Mouse (Mus musculus) heart, adult 2 months (tissue): Measurements from ENCODE around the gene Cpne5. TPM values are rescaled to one million over a fixed set of nuclear protein-coding genes. Genes with fewer than 3 reads are reported as not detected.
A peak's percentile ranks its signal among the peaks of the same experiment; 100 is the strongest.

ENCODE experiments used
- DNase-seq, 2 experiments: peaks; one replicate each; pipeline ENCODE4 v3.0.0; 2021
- H3K27ac ChIP-seq: fragments of 200-600 bp; 2 replicates; pipeline ENCODE4 v1.8.1; 2022
- H3K27me3 ChIP-seq: fragments of 200-500 bp; 2 replicates; pipeline ENCODE4 v1.6.1; 2012; ENCODE audit warnings: mild to moderate bottlenecking, low read length, inconsistent platforms, mixed read lengths; ENCODE audit not compliant: control insufficient read depth, insufficient read depth
- H3K36me3 ChIP-seq: fragments of 200-500 bp; 2 replicates; pipeline ENCODE4 v1.6.1; 2012; ENCODE audit warnings: low read length, inconsistent platforms; ENCODE audit not compliant: control insufficient read depth, insufficient read depth
- H3K4me1 ChIP-seq: fragments of 200-500 bp; 2 replicates; pipeline ENCODE4 v1.6.1; 2011; ENCODE audit warnings: low read length; ENCODE audit not compliant: control insufficient read depth, insufficient read depth
- H3K4me3 ChIP-seq: fragments of 200-600 bp; 2 replicates; pipeline ENCODE4 v1.8.1; 2022
- H3K79me2 ChIP-seq: fragments of 200-500 bp; replicated peaks from 2 replicates; pipeline ENCODE4 v1.6.1; 2012; ENCODE audit warnings: mild to moderate bottlenecking, inconsistent platforms, low read length, moderate library complexity, mixed read lengths; ENCODE audit not compliant: control insufficient read depth, insufficient read depth
- H3K9ac ChIP-seq: fragments of 200-500 bp; 2 replicates; pipeline ENCODE4 v1.6.1; 2012; ENCODE audit warnings: low read depth, mild to moderate bottlenecking, control low read depth, inconsistent platforms, low read length, mixed read lengths
- CTCF ChIP-seq: fragments of 200-600 bp; IDR thresholded peaks from 2 replicates; pipeline ENCODE4 v1.8.1; 2022; ENCODE audit warnings: antibody characterized with exemption, mild to moderate bottlenecking, moderate library complexity
- EP300 ChIP-seq: fragments of 200-500 bp; IDR thresholded peaks from 2 replicates; pipeline ENCODE4 v1.6.1; 2011; ENCODE audit warnings: low read depth, low read length, control low read depth; ENCODE audit not compliant: insufficient read depth
- POLR2A ChIP-seq: fragments of 200-500 bp; IDR thresholded peaks from 2 replicates; pipeline ENCODE4 v1.6.1; 2011; ENCODE audit warnings: mild to moderate bottlenecking, low read depth, low read length, control low read depth; ENCODE audit not compliant: insufficient read depth
- WGBS: fragments of 180-500 bp; shearing (Covaris S2); methylation state at CpG from one replicate; pipeline ENCODE4 v1.1.7; 2018; 5-methylcytosine and 5-hydroxymethylcytosine counted together
- intact Hi-C: fragments of 180-260 bp; cut with DNase I; formaldehyde crosslinking; loops from one replicate; pipeline ENCODE4 v1.15.1; 2025
- polyA plus RNA-seq: library from polyadenylated mRNA; depleted of rRNA; stranded (reverse); fragments of >200 nt; gene quantifications from 2 replicates; pipeline ENCODE4 v1.2.3, GENCODE M21; 2012
- total RNA-seq, 2 experiments: library from RNA; stranded (reverse); gene quantifications; 2 replicates each; pipeline ENCODE4 v1.2.3; 2021

Gene Cpne5
- total and polyA plus RNA-seq, 3 experiments, result 4.4 to 11.2 (median 5.2) TPM

GRCm38 (mm10) chr17:29147273-29147672, 90.7 kb downstream of the Cpne5 start:
- H3K36me3 ChIP-seq, result no peaks in the 10 kb centered on the region
- no peaks in the 10 kb centered on the region for H3K27me3 ChIP-seq
- H3K4me1 ChIP-seq, result no peaks in the 10 kb centered on the region
- H3K27ac ChIP-seq, result no peak overlapping the region
- no peak overlapping the region for H3K9ac ChIP-seq
- intact Hi-C loops, result no loop called here
- 77% methylated on average over 14 of the region's 14 CpGs for WGBS
- TF ChIP-seq CTCF (no peak), EP300 (no peak), POLR2A (no peak)
- H3K4me3 ChIP-seq, result no peak overlapping the region
- no peak for DNase-seq
- no peaks in the 10 kb centered on the region for H3K79me2 ChIP-seq

DNA sequence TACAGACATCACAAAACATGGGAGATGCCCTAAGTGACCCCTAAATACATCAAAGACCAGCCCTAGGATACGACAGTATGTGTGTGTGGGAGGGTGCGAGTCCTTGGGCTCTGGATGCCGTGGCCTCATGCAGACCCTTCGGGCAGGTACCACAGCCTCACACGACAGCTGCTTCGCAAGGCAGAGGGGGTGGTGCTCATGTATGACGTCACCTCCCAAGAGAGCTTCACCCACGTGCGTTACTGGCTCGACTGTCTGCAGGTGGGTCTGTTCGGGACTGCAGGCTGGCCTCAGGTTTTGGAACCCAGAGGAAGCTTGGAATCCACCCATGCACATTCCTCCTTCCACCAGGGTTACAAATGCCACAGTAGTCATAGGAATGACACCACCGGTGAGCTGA, 92.9 kb downstream of the Cpne5 start:
- TF ChIP-seq EP300 (no peak), CTCF (no peak), POLR2A (no peak)
- Histone ChIP-seq H3K4me3 (no peak overlapping the region), H3K4me1 (no peaks in the 10 kb centered on the region), H3K36me3 (no peaks in the 10 kb centered on the region), H3K27ac (no peak overlapping the region), H3K79me2 (no peaks in the 10 kb centered on the region), H3K27me3 (no peaks in the 10 kb centered on the region), H3K9ac (no peak overlapping the region)
- 87% methylated on average over 12 of the region's 12 CpGs for WGBS
- no peak for DNase-seq
- intact Hi-C loops, result no loop called here

DNA sequence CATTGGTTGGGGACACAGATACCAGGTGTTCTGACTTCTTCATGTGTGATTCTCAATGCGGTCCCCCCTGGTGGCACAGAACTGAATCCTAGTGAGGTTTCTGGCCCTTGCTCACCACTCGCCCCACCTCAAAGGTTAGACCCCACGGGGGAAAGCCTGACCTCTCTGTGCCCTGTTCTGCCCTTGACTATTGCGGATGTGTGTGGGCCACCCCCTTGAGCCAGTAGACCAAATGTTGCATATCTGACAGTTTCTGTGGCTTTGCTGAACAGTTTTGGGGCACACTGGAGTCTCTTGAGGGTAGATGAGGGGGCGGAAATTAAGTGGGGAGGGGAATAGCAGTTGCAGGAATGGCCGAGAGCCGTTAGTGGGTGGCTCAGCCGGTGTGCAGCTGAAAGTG, 94.7 kb downstream of the Cpne5 start:
- TF ChIP-seq CTCF (no peak), POLR2A (no peak), EP300 (no peak)
- Histone ChIP-seq H3K79me2 (no peaks in the 10 kb centered on the region), H3K9ac (no peak overlapping the region), H3K4me1 (no peaks in the 10 kb centered on the region), H3K4me3 (no peak overlapping the region), H3K27me3 (no peaks in the 10 kb centered on the region), H3K36me3 (no peaks in the 10 kb centered on the region), H3K27ac (no peak overlapping the region)
- intact Hi-C loops, result no loop called here
- WGBS, result 85% methylated on average over 8 of the region's 8 CpGs
- no peak for DNase-seq

DNA sequence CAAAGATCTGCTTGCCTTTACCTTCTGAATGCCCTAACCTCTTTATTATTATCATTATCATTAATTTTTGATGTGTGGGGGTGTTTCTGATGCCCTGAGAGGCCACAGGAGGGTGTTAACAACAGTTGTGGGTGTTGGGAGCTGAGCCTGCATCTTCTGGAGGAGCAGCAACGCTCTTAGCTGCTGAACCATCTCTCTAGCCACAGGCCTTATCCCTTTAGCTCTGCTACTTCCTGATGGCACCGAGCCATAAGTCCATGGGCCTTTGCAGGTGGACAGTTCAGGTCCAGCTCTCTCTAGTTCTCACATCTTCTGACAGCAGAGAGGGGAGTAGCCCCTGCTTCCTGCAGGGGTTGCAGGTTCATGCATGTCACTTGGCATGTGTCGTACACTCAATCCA, 96.4 kb downstream of the Cpne5 start:
- no peak overlapping the region for H3K4me3 ChIP-seq
- H3K79me2 ChIP-seq, result no peaks in the 10 kb centered on the region
- no peaks in the 10 kb centered on the region for H3K36me3 ChIP-seq
- no peaks in the 10 kb centered on the region for H3K27me3 ChIP-seq
- no peak overlapping the region for H3K27ac ChIP-seq
- 86% methylated on average over 3 of the region's 3 CpGs for WGBS
- TF ChIP-seq POLR2A, result no peak
- no peak for TF ChIP-seq EP300
- TF ChIP-seq CTCF, result no peak
- H3K4me1 ChIP-seq, result peaks cover under 1% of the 10 kb centered on the region
- no peak overlapping the region for H3K9ac ChIP-seq
- intact Hi-C loops, result no loop called here
- no peak for DNase-seq

- TF ChIP-seq POLR2A (no peak), EP300 (no peak), CTCF (no peak)
- Histone ChIP-seq H3K4me3 (no peak overlapping the region), H3K36me3 (no peaks in the 10 kb centered on the region), H3K79me2 (no peaks in the 10 kb centered on the region), H3K27me3 (no peaks in the 10 kb centered on the region), H3K4me1 (peaks cover 12% of the 10 kb centered on the region), H3K27ac (no peak overlapping the region), H3K9ac (no peak overlapping the region)
- intact Hi-C loops, result no loop called here
- 60% methylated on average over 7 of the region's 7 CpGs for WGBS
- no peak for DNase-seq
Observed at GRCm38 (mm10) chr17:29137906-29138305, 100.1 kb downstream of the Cpne5 start.

GRCm38 (mm10) chr17:29136236-29136635, 101.7 kb downstream of the Cpne5 start:
- peak; percentile 82 to 88 for DNase-seq
- no peaks in the 10 kb centered on the region for H3K79me2 ChIP-seq
- peak overlapping the region; percentile 40 for H3K27ac ChIP-seq
- WGBS, result 33% methylated on average over 6 of the region's 6 CpGs
- TF ChIP-seq CTCF (no peak), EP300 (0 out of 2 replicates have a peak, but pooled peaks have one; percentile 31), POLR2A (no peak)
- H3K4me3 ChIP-seq, result no peak overlapping the region
- no peak overlapping the region for H3K9ac ChIP-seq
- peaks cover 12% of the 10 kb centered on the region for H3K4me1 ChIP-seq
- no peaks in the 10 kb centered on the region for H3K27me3 ChIP-seq
- no peaks in the 10 kb centered on the region for H3K36me3 ChIP-seq
- intact Hi-C loops, result no loop called here
